Mouse (Mus musculus) right cerebral cortex, postnatal 36 days (tissue): ENCODE data around the gene Abraxas2.

Experiments
- DNase-seq, 2 experiments: peaks; one replicate each; pipeline ENCODE4 v3.0.0; 2022; ENCODE audit warnings: low spot score in 2 of 2, mixed read lengths in 1 of 2

Abraxas2 gene

GRCm38 (mm10) chr7:132859042-132859958 lies at the start of gene Abraxas2:
TSS of gene Abraxas2 (plus strand) at chr7:132859225.
- peak; percentile 83 to 88 for DNase-seq

GRCm38 (mm10) chr7:132809721-132810120 lies 49.3 kb upstream of the Abraxas2 start:
- DNase-seq, result no peak

- peak in 1 of 2 experiments; percentile 69 for DNase-seq
These were observed 48.7 kb upstream of the Abraxas2 start for GRCm38 (mm10) chr7:132810368-132810767.

- DNase-seq, result peak; percentile 80 to 86
These were observed 48.1 kb upstream of the Abraxas2 start for GRCm38 (mm10) chr7:132810879-132811278.

GRCm38 (mm10) chr7:132811716-132812618 lies 47.1 kb upstream of the Abraxas2 start:
- no peak for DNase-seq

- no peak for DNase-seq
These were observed 46.2 kb upstream of the Abraxas2 start for GRCm38 (mm10) chr7:132812619-132813415.

- DNase-seq, result peak; percentile 54 to 65
These were observed 45.5 kb upstream of the Abraxas2 start, which contains the start of gene Fam53b for GRCm38 (mm10) chr7:132813416-132814088. TSS of gene Fam53b (minus strand) at chr7:132813886.

GRCm38 (mm10) chr7:132814089-132814450 lies 45.0 kb upstream of the Abraxas2 start:
- no peak for DNase-seq

GRCm38 (mm10) chr7:132815081-132815480 lies 43.9 kb upstream of the Abraxas2 start:
- DNase-seq, result no peak

- no peak for DNase-seq
These were observed 42.5 kb upstream of the Abraxas2 start for GRCm38 (mm10) chr7:132816528-132816927.

- no peak for DNase-seq
These were observed 42.0 kb upstream of the Abraxas2 start for GRCm38 (mm10) chr7:132817056-132817455.

GRCm38 (mm10) chr7:132820692-132821091 lies 38.3 kb upstream of the Abraxas2 start:
- no peak for DNase-seq

- DNase-seq, result no peak
These were observed 35.2 kb upstream of the Abraxas2 start for GRCm38 (mm10) chr7:132823832-132824231.

GRCm38 (mm10) chr7:132824346-132825022 lies 34.5 kb upstream of the Abraxas2 start:
- no peak for DNase-seq

- no peak for DNase-seq
These were observed 28.1 kb upstream of the Abraxas2 start for GRCm38 (mm10) chr7:132830955-132831354.

- DNase-seq, result no peak
These were observed 17.7 kb upstream of the Abraxas2 start for GRCm38 (mm10) chr7:132841287-132841686.

GRCm38 (mm10) chr7:132842455-132842854 lies 16.6 kb upstream of the Abraxas2 start:
- no peak for DNase-seq

- no peak for DNase-seq
These were observed 15.9 kb upstream of the Abraxas2 start for GRCm38 (mm10) chr7:132843152-132843551.

- peak; percentile 75 to 77 for DNase-seq
These were observed 6.7 kb upstream of the Abraxas2 start, which contains the start of gene Eef1akmt2 for GRCm38 (mm10) chr7:132852173-132852844. TSS of gene Eef1akmt2 (minus strand) at chr7:132852673.

GRCm38 (mm10) chr7:132853361-132853760 lies 5.7 kb upstream of the Abraxas2 start:
- no peak for DNase-seq
